In the genomic region with DNA sequence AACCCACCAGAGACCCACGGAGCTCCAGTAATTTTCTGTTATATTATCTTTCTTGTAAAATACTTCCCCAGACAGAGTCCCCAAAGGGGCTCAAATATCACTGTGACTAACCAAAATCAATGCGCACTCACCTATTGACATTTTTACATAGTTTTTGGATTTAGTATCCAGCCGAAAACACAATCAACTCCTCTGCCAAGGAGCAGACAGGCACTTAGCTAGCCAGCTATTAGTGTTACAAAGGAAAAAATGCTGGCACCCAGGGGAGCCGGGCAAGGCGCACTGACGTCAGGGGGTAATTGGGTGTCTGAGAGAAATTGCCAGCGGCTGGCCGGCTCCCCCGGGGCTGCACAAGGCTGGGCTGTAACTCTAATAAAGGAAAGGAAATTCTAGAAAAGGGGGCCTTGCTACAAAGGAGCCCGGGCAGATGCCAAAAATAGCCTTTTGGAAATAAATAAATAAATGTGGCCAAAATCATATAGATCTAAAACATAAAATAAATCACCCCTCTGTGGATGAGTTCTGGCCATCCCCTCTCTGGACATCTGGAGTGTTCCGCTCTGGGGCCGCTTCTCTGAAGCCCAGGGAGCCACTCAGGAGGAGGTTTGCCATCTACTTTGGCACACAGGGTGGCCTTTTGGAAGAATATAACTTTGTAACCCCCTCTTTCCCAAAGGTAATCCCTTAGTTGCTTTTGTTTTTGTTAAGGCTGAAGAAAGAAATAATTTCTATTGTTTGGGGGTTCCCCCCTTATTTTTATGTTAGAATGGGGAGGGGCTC, we compare ENCODE assay signal across 10 mouse cellular contexts.
DNase-seq lines count a peak whose midpoint lies in the region; ATAC-seq lines count a peak whose summit lies in the region.
"Had no signal": no experiment of that assay in that cellular context is flagged by ENCODE, and none has a peak within 500 bp of the region (broad histone marks: within the 10 kb centered on the region; RNA-seq: fewer than 3 reads in every experiment).

No protein-coding gene starts in this region.

- peak overlapping the region; percentile 78 for H3K27ac ChIP-seq in forebrain, embryonic 15.5 days (replicated peaks)
- peak overlapping the region; percentile 93 for H3K27ac ChIP-seq in limb, embryonic 13.5 days
- H3K27ac ChIP-seq: liver, embryonic 15.5 days had no signal

- no peaks in the 10 kb centered on the region for H3K9me3 ChIP-seq in forebrain, embryonic 15.5 days
- H3K9me3 ChIP-seq in limb, embryonic 13.5 days: no peaks in the 10 kb centered on the region
- H3K9me3 ChIP-seq: liver, embryonic 15.5 days had no signal

- no peaks in the 10 kb centered on the region for H3K27me3 ChIP-seq in forebrain, embryonic 15.5 days
- no peaks in the 10 kb centered on the region for H3K27me3 ChIP-seq in limb, embryonic 13.5 days
- H3K27me3 ChIP-seq: liver, embryonic 15.5 days had no signal

- WGBS in forebrain, embryonic 15.5 days: 16% methylated on average over 12 of the region's 12 CpGs
- 16% methylated on average over 12 of the region's 12 CpGs for WGBS in limb, embryonic 13.5 days

- peak; percentile 42 for DNase-seq in adrenal gland, adult 2 months
- DNase-seq in adrenal gland, adult (ENCODE audit: inconsistent age in 2 of 2, low spot score in 1 of 2): no peak
- DNase-seq in neural tube, embryonic 10.5 days (ENCODE audit: extremely low spot score, low spot score): peak; percentile 33
- DNase-seq in adipocyte (ENCODE audit: low spot score): no peak
- DNase-seq in left cerebral cortex, adult 9 months (ENCODE audit: low spot score in 2 of 2): no peak
- DNase-seq: right cerebral cortex, adult 18-20 months had no signal

- ATAC-seq in forebrain, embryonic 15.5 days (replicated peaks): no peak
- ATAC-seq in limb, embryonic 13.5 days (ENCODE audit: low FRiP score, low read depth): no peak
- no peak for ATAC-seq in granulocyte monocyte progenitor cell, adult 5-6 weeks (replicated peaks; ENCODE audit: poor library complexity, severe bottlenecking)

- peaks cover 84% of the 10 kb centered on the region for H3K4me1 ChIP-seq in forebrain, embryonic 15.5 days
- H3K4me1 ChIP-seq in limb, embryonic 13.5 days: peaks cover 93% of the 10 kb centered on the region
- H3K4me1 ChIP-seq: liver, embryonic 15.5 days had no signal

- H3K4me3 ChIP-seq in forebrain, embryonic 15.5 days: no peak overlapping the region
- H3K4me3 ChIP-seq in limb, embryonic 13.5 days: no peak overlapping the region
- H3K4me3 ChIP-seq: liver, embryonic 15.5 days had no signal

- no peak overlapping the region for H3K4me2 ChIP-seq in forebrain, embryonic 15.5 days (replicated peaks)
- peak overlapping the region; percentile 36 for H3K4me2 ChIP-seq in limb, embryonic 13.5 days (replicated peaks)
- H3K4me2 ChIP-seq: liver, embryonic 15.5 days had no signal

- H3K36me3 ChIP-seq in forebrain, embryonic 15.5 days: no peaks in the 10 kb centered on the region
- no peaks in the 10 kb centered on the region for H3K36me3 ChIP-seq in limb, embryonic 13.5 days
- H3K36me3 ChIP-seq: liver, embryonic 15.5 days had no signal

- no peak overlapping the region for H3K9ac ChIP-seq in forebrain, embryonic 15.5 days (replicated peaks)
- H3K9ac ChIP-seq in limb, embryonic 13.5 days: peak overlapping the region; percentile 50
- H3K9ac ChIP-seq: liver, embryonic 15.5 days had no signal

Comparison
In these comparisons a context has a peak if more than half of its experiments do, and no peak if none do; other contexts are left out.
1. DNase-seq: peak in adrenal gland, adult 2 months (single experiment) and neural tube, embryonic 10.5 days (single experiment); none in adrenal gland, adult (0 of 2), adipocyte (single experiment) and left cerebral cortex, adult 9 months (0 of 2).